Mouse (Mus musculus) ES-Bruce4 (cell line): ENCODE results near the gene Gab1.

Experiments
- CTCF ChIP-seq: IDR thresholded peaks from one replicate; pipeline ENCODE4 v1.8.1; 2011; ENCODE audit warnings: low read depth, low read length
- EP300 ChIP-seq: IDR thresholded peaks from 2 replicates; pipeline ENCODE4 v1.6.1; 2011; ENCODE audit warnings: low read depth, low read length; ENCODE audit not compliant: insufficient read depth
- POLR2A ChIP-seq: IDR thresholded peaks from one replicate; pipeline ENCODE4 v1.8.1; 2011; ENCODE audit warnings: low read length; ENCODE audit not compliant: insufficient read depth

GRCm38 (mm10) chr8:80830141-80830540 lies 50.2 kb downstream of the Gab1 start:
- TF ChIP-seq CTCF (no peak), POLR2A (no peak), EP300 (no peak)
